Mouse (Mus musculus): ENCODE measurements at regions not wholly inside any gene's neighbourhood (a gene's known extent, or its start where the extent isn't known, plus 50 kb on each side); places are given as distances from the start of the nearest gene placed in this dataset.

DNA sequence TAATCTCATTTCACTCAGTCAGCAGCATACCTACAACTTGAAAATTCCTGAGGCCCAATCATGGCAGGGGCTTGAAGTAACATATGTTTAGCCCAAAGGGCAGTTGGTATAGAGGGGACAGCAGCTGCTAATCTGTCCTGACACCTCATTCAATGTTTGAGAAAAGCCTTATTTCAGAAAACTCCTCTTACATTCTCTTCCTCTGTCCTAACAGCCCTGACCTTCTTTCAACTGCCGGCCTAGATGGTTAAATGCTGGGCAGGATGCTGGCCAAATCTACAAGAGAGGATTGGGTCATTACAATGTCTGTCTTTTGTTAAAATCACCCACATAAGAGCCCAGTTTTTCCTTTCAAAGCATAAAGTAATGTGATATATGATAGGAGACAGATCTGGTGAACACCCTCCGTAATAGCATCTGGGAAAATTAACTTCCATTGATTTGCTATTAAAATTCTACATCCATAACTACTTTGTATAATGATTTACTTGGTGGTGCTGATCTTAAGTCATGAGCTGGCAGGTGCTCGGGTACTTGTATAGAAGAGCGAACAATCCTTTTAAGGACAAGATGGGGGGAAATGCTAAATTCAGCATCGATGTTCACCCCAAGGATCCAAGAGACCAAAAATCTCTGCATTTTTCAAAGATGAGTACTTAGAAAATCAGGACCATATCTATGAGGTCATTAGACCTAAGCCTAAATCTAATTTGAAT lies 64.8 kb upstream of the Gm6657 start:
- TF ChIP-seq HCFC1 (IDR thresholded peaks at IDR 0.05; ENCODE audit: borderline replicate concordance, insufficient read depth, low read length) (no peak), ZC3H11A (IDR thresholded peaks at IDR 0.05; ENCODE audit: borderline replicate concordance, low read depth, low read length) (no peak), ZNF384 (IDR thresholded peaks at IDR 0.05; ENCODE audit: low read depth, low read length) (no peak), CHD2 (IDR thresholded peaks at IDR 0.05; ENCODE audit: low read depth, low read length) (no peak), MAFK (IDR thresholded peaks at IDR 0.05; ENCODE audit: insufficient read depth, low read depth, low read length) (no peak)
